Mouse (Mus musculus) kidney, postnatal 0 days (tissue): ENCODE results near the gene Itih5. TPM values are rescaled to one million over a fixed set of nuclear protein-coding genes. Genes with fewer than 3 reads are reported as not detected.

Experiments used
- ATAC-seq: fragments of 200-750 bp; cut with Nextera tagmentation; replicated peaks from 2 replicates; pipeline ENCODE4 v1.8.0; 2017; ENCODE audit warnings: low read depth, moderate number of reproducible peaks, moderate TSS enrichment, moderate library complexity; ENCODE audit not compliant: low FRiP score
- DNase-seq: peaks from one replicate; pipeline ENCODE4 v3.0.0-alpha.2; 2016; ENCODE audit warnings: low spot score
- H3K27ac ChIP-seq: fragments of 300-500 bp; sonication (generic); 2 replicates; pipeline ENCODE4 v1.5.1; 2014; ENCODE audit warnings: mild to moderate bottlenecking
- H3K27me3 ChIP-seq: fragments of 300-500 bp; sonication (generic); 2 replicates; pipeline ENCODE4 v1.6.1; 2014; ENCODE audit warnings: low read length, mixed read lengths; ENCODE audit not compliant: insufficient read depth
- H3K36me3 ChIP-seq: fragments of 300-500 bp; sonication (generic); 2 replicates; pipeline ENCODE4 v1.6.1; 2014; ENCODE audit warnings: low read length, mixed read lengths; ENCODE audit not compliant: insufficient read depth
- H3K4me1 ChIP-seq: fragments of 300-500 bp; sonication (generic); replicated peaks from 2 replicates; pipeline ENCODE4 v1.6.1; 2014; ENCODE audit warnings: antibody characterized with exemption, low read length, mixed read lengths; ENCODE audit not compliant: insufficient read depth
- H3K4me2 ChIP-seq: fragments of 300-500 bp; sonication (generic); 2 replicates; pipeline ENCODE4 v1.6.1; 2014; ENCODE audit warnings: mild to moderate bottlenecking, low read length, moderate library complexity, mixed read lengths
- H3K4me3 ChIP-seq: fragments of 300-500 bp; sonication (generic); replicated peaks from 2 replicates; pipeline ENCODE4 v1.5.1; 2014; ENCODE audit warnings: low read depth, low read length
- H3K9ac ChIP-seq: fragments of 300-500 bp; sonication (generic); 2 replicates; pipeline ENCODE4 v1.6.1; 2014; ENCODE audit warnings: low read depth, low read length
- H3K9me3 ChIP-seq: fragments of 300-500 bp; sonication (generic); replicated peaks from 2 replicates; pipeline ENCODE4 v1.6.1; 2016; ENCODE audit warnings: low read length, inconsistent platforms, mixed read lengths
- CTCF ChIP-seq: IDR thresholded peaks from 2 replicates; pipeline ENCODE4 v1.5.1; 2016; ENCODE audit warnings: antibody characterized with exemption, low read depth, mild to moderate bottlenecking, moderate library complexity
- WGBS: fragments of 180-500 bp; shearing (Covaris S2); extraction: QIAGEN DNeasy Blood & Tissue Kit; methylation state at CpG from one replicate; pipeline ENCODE4 v1.1.7; 2014; 5-methylcytosine and 5-hydroxymethylcytosine counted together
- polyA plus RNA-seq: library from polyadenylated mRNA; unstranded; fragments of >200 nt; fragmentation: Nextera tagmentation; extraction: Ambion mirVana; gene quantifications from 2 replicates; pipeline ENCODE4 v1.2.1, GENCODE M21; 2015

Itih5 gene
- polyA plus RNA-seq, 1 experiment from 2014 or later: 5.1 TPM

DNA sequence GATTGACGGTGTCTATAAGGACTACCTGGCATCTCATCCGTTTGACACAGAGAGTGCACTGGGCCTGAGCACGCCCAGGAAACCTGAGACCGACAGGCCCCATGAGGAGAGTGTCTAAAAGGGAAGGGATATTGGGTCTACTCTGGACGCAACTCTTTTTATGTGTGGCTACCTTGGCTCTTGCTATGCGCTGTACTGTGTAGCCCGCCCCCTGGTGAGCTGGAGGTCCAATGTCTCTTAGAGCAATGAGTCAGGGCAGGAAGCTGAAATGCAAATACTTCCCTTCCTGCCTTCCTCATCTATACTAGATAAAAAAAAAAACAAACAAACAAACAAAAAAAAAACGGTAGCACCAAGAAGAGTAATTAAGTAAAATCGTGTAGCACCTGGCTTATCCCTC lies 98.1 kb downstream of the Itih5 start:
- DNase-seq (no peak), ATAC-seq (no peak)
- Histone ChIP-seq H3K9ac (no peak overlapping the region), H3K4me3 (no peak overlapping the region), H3K36me3 (no peaks in the 10 kb centered on the region), H3K4me2 (no peak overlapping the region), H3K27ac (no peak overlapping the region), H3K9me3 (no peaks in the 10 kb centered on the region), H3K27me3 (no peaks in the 10 kb centered on the region), H3K4me1 (no peaks in the 10 kb centered on the region)
- no peak for TF ChIP-seq CTCF
- WGBS: 74% methylated on average over 9 of the region's 9 CpGs

DNA sequence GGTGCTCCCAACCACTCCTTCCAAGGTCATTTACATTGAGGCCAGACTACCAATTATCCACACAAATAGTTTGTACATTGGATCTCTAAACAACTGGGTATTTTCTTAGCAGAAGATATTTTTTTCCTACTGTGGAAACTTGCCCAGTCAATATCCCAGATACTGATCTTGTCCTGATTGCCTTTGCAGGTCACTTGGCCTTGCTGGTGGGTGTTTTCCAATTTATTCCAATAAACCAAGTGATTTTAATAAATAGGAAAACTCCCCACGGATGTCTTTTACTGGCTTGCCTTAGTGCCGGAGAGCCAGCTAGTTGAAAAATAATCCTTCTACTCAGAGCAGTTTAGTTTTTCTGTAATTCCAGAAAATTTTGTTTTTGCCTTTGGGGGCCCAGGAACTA lies 98.6 kb downstream of the Itih5 start:
- H3K4me3 ChIP-seq: no peak overlapping the region
- H3K27ac ChIP-seq: no peak overlapping the region
- no peak for TF ChIP-seq CTCF
- DNase-seq (no peak), ATAC-seq (no peak)
- H3K9me3 ChIP-seq: no peaks in the 10 kb centered on the region
- H3K9ac ChIP-seq: no peak overlapping the region
- 78% methylated on average over 2 of the region's 2 CpGs for WGBS
- no peaks in the 10 kb centered on the region for H3K4me1 ChIP-seq
- H3K36me3 ChIP-seq: no peaks in the 10 kb centered on the region
- no peak overlapping the region for H3K4me2 ChIP-seq
- H3K27me3 ChIP-seq: no peaks in the 10 kb centered on the region

GRCm38 (mm10) chr2:10253351-10253750 lies 100.0 kb downstream of the Itih5 start:
- TF ChIP-seq CTCF: no peak
- Histone ChIP-seq H3K4me1 (no peaks in the 10 kb centered on the region), H3K36me3 (no peaks in the 10 kb centered on the region), H3K27me3 (no peaks in the 10 kb centered on the region), H3K9me3 (no peaks in the 10 kb centered on the region), H3K4me3 (no peak overlapping the region), H3K9ac (no peak overlapping the region), H3K27ac (no peak overlapping the region), H3K4me2 (no peak overlapping the region)
- no peak for ATAC-seq
- no peak for DNase-seq
- WGBS: 81% methylated on average over 3 of the region's 3 CpGs

DNA sequence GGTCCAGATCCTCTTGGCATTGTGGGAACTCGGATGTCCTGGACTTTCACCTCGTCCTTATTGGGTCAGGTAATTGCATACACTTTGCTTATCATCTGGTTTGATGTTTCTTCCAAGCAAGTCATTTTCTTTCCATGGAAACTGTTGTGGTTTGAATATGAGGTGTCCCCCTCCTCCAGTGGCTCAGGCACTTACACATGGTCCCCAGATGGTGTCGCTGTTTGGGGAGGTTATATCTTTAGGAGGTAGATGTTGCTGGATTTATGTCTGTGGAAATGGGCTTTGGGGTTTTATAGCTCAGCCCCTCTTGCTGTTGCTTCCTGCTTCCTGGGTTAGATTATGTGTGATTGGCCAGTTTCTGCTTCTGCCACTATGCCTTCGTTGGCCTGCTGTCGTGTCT lies 103.6 kb downstream of the Itih5 start:
- Histone ChIP-seq H3K4me2 (no peak overlapping the region), H3K27ac (no peak overlapping the region), H3K4me1 (no peaks in the 10 kb centered on the region), H3K27me3 (no peaks in the 10 kb centered on the region), H3K9me3 (no peaks in the 10 kb centered on the region), H3K9ac (no peak overlapping the region), H3K36me3 (no peaks in the 10 kb centered on the region), H3K4me3 (no peak overlapping the region)
- TF ChIP-seq CTCF: peak; percentile 26; the same call in 1 of the 2 replicates
- DNase-seq: no peak
- WGBS: 64% methylated on average over 5 of the region's 5 CpGs
- ATAC-seq: no peak

DNA sequence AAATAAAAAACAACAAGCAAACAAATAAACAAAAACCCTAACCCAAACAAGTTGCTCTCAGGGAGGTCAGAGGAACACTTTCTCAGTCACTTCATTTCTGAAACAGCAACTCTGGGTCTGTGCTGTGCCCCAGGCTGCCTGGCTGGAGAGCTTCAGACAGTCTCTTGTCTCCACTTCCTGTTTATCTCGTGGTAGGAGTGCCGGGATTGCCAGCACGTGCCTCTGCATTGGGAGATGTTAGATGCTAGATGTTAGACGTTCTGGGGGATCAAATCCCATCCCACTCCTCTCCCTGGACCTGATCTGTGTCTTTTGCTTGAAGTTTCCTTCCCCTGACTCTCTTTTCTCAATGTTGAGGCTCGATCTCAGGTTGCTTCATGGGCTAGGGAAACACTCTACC lies 104.9 kb downstream of the Itih5 start:
- no peak overlapping the region for H3K27ac ChIP-seq
- DNase-seq: no peak
- WGBS: 65% methylated on average over 5 of the region's 5 CpGs
- no peaks in the 10 kb centered on the region for H3K9me3 ChIP-seq
- H3K27me3 ChIP-seq: no peaks in the 10 kb centered on the region
- ATAC-seq: no peak
- H3K4me1 ChIP-seq: no peaks in the 10 kb centered on the region
- no peak overlapping the region for H3K4me2 ChIP-seq
- no peaks in the 10 kb centered on the region for H3K36me3 ChIP-seq
- TF ChIP-seq CTCF: no peak
- no peak overlapping the region for H3K4me3 ChIP-seq
- no peak overlapping the region for H3K9ac ChIP-seq

- H3K9me3 ChIP-seq: no peaks in the 10 kb centered on the region
Measured at GRCm38 (mm10) chr2:10260109-10260508, 106.7 kb downstream of the Itih5 start.

GRCm38 (mm10) chr2:10261337-10261736 lies 108.0 kb downstream of the Itih5 start:
- H3K27me3 ChIP-seq: no peaks in the 10 kb centered on the region
- no peaks in the 10 kb centered on the region for H3K9me3 ChIP-seq
- H3K4me2 ChIP-seq: no peak overlapping the region
- 0 out of 2 replicates have a peak, but pooled peaks cover 5% of the 10 kb centered on the region for H3K4me1 ChIP-seq
- DNase-seq (peak; percentile 44), ATAC-seq (no peak)
- no peak overlapping the region for H3K4me3 ChIP-seq
- WGBS: 53% methylated on average over 5 of the region's 5 CpGs
- no peaks in the 10 kb centered on the region for H3K36me3 ChIP-seq
- no peak for TF ChIP-seq CTCF
- no peak overlapping the region for H3K27ac ChIP-seq
- no peak overlapping the region for H3K9ac ChIP-seq

More at GRCm38 (mm10) chr2:10260109-10260508, 106.7 kb downstream of the Itih5 start:
- no peak overlapping the region for H3K4me2 ChIP-seq
- H3K4me3 ChIP-seq: no peak overlapping the region
- ATAC-seq (no peak), DNase-seq (no peak)
- 72% methylated on average over 5 of the region's 5 CpGs for WGBS
- TF ChIP-seq CTCF: no peak
- H3K4me1 ChIP-seq: 0 out of 2 replicates have a peak, but pooled peaks cover 5% of the 10 kb centered on the region
- no peaks in the 10 kb centered on the region for H3K27me3 ChIP-seq
- H3K9ac ChIP-seq: no peak overlapping the region
- H3K36me3 ChIP-seq: no peaks in the 10 kb centered on the region
- H3K27ac ChIP-seq: no peak overlapping the region
